In genomic region chr11:100859579-100860075, GRCm38 (mm10) we compare ENCODE assay signal across 8 mouse cellular contexts. TPM values are rescaled to one million over a fixed set of nuclear protein-coding genes. Genes with fewer than 3 reads are reported as not detected.
A peak's percentile ranks its signal among the peaks of the same experiment; 100 is the strongest.
DNase-seq lines count a peak whose midpoint lies in the region; ATAC-seq and TF ChIP-seq lines count a peak whose summit lies in the region.

No protein-coding gene starts in this region.

- H3K4me3 ChIP-seq in gastrocnemius, adult 2 months, result peak overlapping the region; percentile 85
- peak overlapping the region; percentile 39; the same call in 1 of the 2 replicates for H3K4me3 ChIP-seq in forebrain, embryonic 13.5 days
- peak overlapping the region in 1 of 2 experiments; percentile 62; a peak in 2 of 4 replicates for H3K4me3 ChIP-seq in liver, embryonic 14.5 days (ENCODE audit: insufficient read depth in 1 of 2, low read depth in 2 of 2, low read length in 2 of 2)

- no peak overlapping the region for H3K9ac ChIP-seq in forebrain, embryonic 13.5 days
- no peak overlapping the region; the same call in 1 of the 2 replicates for H3K9ac ChIP-seq in liver, embryonic 14.5 days (replicated peaks)

- H3K27ac ChIP-seq in gastrocnemius, adult 2 months, result peak overlapping the region; percentile 87
- no peak overlapping the region for H3K27ac ChIP-seq in forebrain, embryonic 13.5 days
- no peak overlapping the region for H3K27ac ChIP-seq in liver, embryonic 14.5 days

- H3K4me1 ChIP-seq in forebrain, embryonic 13.5 days, result peaks cover 5% of the 10 kb centered on the region; the same call in 1 of the 2 replicates
- H3K4me1 ChIP-seq in liver, embryonic 14.5 days (replicated peaks; ENCODE audit: control insufficient read depth in 2 of 2, insufficient read depth in 2 of 2, low read length in 1 of 2), result peaks cover 5 to 12% of the 10 kb centered on the region in 2 experiments; a peak in 3 of 4 replicates

- DNase-seq in gastrocnemius, adult 2 months, result no peak
- DNase-seq in gastrocnemius, postnatal 10 days, result no peak
- DNase-seq in 3T3-L1 (ENCODE audit: low read depth, low spot score), result peak; percentile 33
- DNase-seq in liver, embryonic 14.5 days (ENCODE audit: low read depth in 3 of 3, low spot score in 3 of 3), result no peak
- DNase-seq in left cerebral cortex, adult 9 months (ENCODE audit: low spot score in 2 of 2), result no peak
- no peak for DNase-seq in cerebellum, adult 11-12 months
- DNase-seq in adrenal gland, postnatal 4 days (ENCODE audit: low spot score in 2 of 2), result no peak

- TF ChIP-seq CTCF in gastrocnemius, adult 2 months (IDR thresholded peaks at IDR 0.05), result no peak
- no peak for TF ChIP-seq CTCF in liver, embryonic 14.5 days (IDR thresholded peaks at IDR 0.05; ENCODE audit: low read depth)

- TF ChIP-seq EP300 in liver, embryonic 14.5 days (IDR thresholded peaks at IDR 0.05; ENCODE audit: low read depth), result no peak

- H3K4me2 ChIP-seq in forebrain, embryonic 13.5 days, result peak overlapping the region; percentile 62
- peak overlapping the region; percentile 93 for H3K4me2 ChIP-seq in liver, embryonic 14.5 days (ENCODE audit: low read depth)

- peaks cover 83% of the 10 kb centered on the region for H3K27me3 ChIP-seq in forebrain, embryonic 13.5 days
- H3K27me3 ChIP-seq in liver, embryonic 14.5 days (ENCODE audit: control insufficient read depth, insufficient read depth, low read length), result no peaks in the 10 kb centered on the region

- no peak for ATAC-seq in forebrain, embryonic 13.5 days
- ATAC-seq in liver, embryonic 14.5 days (ENCODE audit: insufficient read depth), result no peak

- 52% methylated on average over 6 of the region's 6 CpGs for WGBS in forebrain, embryonic 13.5 days
- 48% methylated on average over 6 of the region's 6 CpGs for WGBS in liver, embryonic 14.5 days (ENCODE audit: insufficient replicate concordance)

- intact Hi-C loops in gastrocnemius, adult 2 months (cut with DNase I), result loop anchor here (10.0 kb wide), 1 partner anchor 145 kb away; the partner anchor contains the start of genes Hspb9 and Kat2a

- no peaks in the 10 kb centered on the region for H3K9me3 ChIP-seq in forebrain, embryonic 13.5 days (replicated peaks)
- no peaks in the 10 kb centered on the region for H3K9me3 ChIP-seq in liver, embryonic 14.5 days (ENCODE audit: control insufficient read depth, low read length)

- H3K36me3 ChIP-seq in forebrain, embryonic 13.5 days (ENCODE audit: poor library complexity, severe bottlenecking), result no peaks in the 10 kb centered on the region
- no peaks in the 10 kb centered on the region for H3K36me3 ChIP-seq in liver, embryonic 14.5 days (replicated peaks; ENCODE audit: control insufficient read depth, insufficient read depth, low read depth)

RNA-seq across cellular contexts. Expression of gene Stat5a, which starts 0.5 kb away (rescaled TPM):
- 10 to 100 TPM; 11.7 to 15.8 TPM for total RNA-seq in gastrocnemius, adult 2 months (2021)
- total RNA-seq in gastrocnemius, postnatal 10 days (2021), result 10 to 100 TPM; 29.6 to 32.7 TPM
- polyA plus RNA-seq in forebrain, embryonic 13.5 days (2015; fragmentation: Nextera tagmentation; extraction: Ambion mirVana), result 0.85 and 1.2 TPM in 2 replicates
- 7.8 and 8.5 TPM in 2 replicates for polyA plus RNA-seq in liver, embryonic 14.5 days (2012; rRNA removed)
- 7.2 and 8.6 TPM in 2 replicates for polyA plus RNA-seq in liver, embryonic 14.5 days (2014; fragmentation: Nextera tagmentation; extraction: Ambion mirVana)
- total RNA-seq in adrenal gland, postnatal 4 days (2021), result 10 to 100 TPM; 34.1 to 42.1 TPM

RNA-seq across cellular contexts. Expression of gene Stat5b, which starts 9.1 kb away (rescaled TPM):
- total RNA-seq in gastrocnemius, adult 2 months (2021), result 100 to 1,000 TPM; 139 to 145 TPM
- 100 to 1,000 TPM; 107 to 114 TPM for total RNA-seq in gastrocnemius, postnatal 10 days (2021)
- polyA plus RNA-seq in forebrain, embryonic 13.5 days (2015; fragmentation: Nextera tagmentation; extraction: Ambion mirVana), result 11.1 and 14.0 TPM in 2 replicates
- 10.6 and 12.4 TPM in 2 replicates for polyA plus RNA-seq in liver, embryonic 14.5 days (2012; rRNA removed)
- polyA plus RNA-seq in liver, embryonic 14.5 days (2014; fragmentation: Nextera tagmentation; extraction: Ambion mirVana), result 16.4 and 19.3 TPM in 2 replicates
- total RNA-seq in adrenal gland, postnatal 4 days (2021), result 10 to 100 TPM; 68.2 to 68.7 TPM
